Mouse (Mus musculus): ENCODE results near the gene Katnb1.

The Katnb1 gene

DNA sequence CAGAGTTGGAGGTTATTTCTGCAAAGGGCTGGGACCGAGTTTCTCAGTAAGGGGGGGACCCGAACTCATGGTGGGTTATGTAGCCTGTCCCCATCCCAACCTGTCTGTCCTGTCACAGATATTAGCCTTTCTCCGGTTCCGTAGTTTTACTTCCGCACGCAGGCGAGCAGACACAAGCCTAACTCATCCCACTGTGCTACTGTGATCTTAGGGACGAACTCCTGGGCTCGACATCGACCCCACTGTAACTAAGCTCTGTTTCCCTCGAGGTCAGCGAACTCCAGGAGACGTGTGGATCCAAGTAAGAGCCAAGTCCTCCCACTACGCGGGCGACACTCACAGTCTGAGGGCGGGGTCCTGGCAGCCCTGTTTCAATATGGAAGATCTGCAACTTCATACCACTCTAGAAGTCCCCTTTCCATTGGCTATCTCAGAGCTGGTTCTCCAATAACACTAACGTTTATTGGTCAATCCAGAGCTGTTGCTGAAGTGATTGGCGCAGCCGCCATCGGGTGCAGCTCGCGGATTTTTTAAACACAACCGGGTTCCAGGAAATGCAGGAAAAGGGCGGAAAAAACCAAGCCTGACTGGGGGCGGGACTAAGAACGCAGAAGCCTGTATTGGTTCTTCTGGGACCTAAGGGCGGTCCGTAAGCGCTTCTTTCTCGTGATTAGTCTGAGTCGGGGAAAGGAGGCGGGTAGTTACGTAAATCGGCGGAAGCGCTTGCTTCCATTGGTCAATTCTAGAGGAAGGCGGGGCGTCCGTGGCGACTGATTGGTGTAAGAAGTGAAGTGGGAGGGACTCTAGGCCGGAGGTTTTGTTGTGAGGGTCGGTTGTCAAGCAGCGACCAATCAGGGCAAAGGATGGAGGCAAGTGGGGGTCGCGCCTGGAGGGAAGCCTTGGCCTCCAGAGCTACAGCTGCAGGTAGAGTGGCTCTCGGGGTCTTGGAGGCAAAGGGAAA is at the start of gene Katnb1:
Gene Katnb1, plus strand, starts transcription at position 806 of the 961 bp plus-strand sequence.
- peak; percentile 99 for DNase-seq

DNA sequence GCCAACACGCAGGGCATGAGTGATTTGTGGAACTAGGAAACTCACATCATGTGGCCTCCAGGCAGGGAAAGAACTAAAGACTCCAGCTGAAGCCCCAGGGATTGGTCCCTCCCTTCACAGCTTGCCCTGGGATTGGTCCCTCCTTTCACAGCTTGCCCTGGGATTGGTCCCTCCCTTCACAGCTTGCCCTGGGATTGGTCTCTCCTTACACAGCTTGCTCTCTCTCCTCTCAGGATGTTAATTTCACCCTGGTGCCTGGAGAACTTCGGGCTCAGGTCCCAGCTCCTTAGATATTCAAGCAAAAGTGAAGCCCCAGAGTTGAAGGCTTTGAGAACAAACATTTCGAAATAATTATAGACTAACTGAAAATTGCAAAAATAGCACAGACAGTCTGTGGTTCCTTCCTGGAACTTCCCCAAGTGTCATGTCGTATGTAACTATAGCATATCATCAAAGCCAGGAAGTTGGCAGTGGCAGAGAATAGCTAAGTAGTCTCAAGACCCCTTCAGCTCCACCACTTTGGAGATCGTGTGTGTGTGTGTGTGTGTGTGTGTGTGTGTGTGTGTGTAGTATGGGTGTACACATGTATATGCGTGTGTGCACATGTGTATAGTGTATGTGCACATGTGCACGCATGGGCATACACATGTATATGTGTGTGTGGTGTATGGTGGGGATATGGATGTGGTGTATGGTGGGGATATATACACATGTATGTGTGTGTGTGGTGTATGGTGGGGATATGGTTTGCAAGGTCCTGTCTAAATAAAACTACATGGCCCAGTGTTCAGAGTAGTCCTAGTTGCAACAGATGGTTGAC is 43.7 kb upstream of the Katnb1 start:
- DNase-seq, result peak; percentile 76

GRCm38 (mm10) chr8:95041883-95042784 is 38.9 kb upstream of the Katnb1 start:
- DNase-seq, result no peak

- DNase-seq, result no peak
These were observed 36.2 kb upstream of the Katnb1 start for GRCm38 (mm10) chr8:95044811-95045210.

GRCm38 (mm10) chr8:95046982-95047381 is 34.0 kb upstream of the Katnb1 start:
- no peak for DNase-seq

DNA sequence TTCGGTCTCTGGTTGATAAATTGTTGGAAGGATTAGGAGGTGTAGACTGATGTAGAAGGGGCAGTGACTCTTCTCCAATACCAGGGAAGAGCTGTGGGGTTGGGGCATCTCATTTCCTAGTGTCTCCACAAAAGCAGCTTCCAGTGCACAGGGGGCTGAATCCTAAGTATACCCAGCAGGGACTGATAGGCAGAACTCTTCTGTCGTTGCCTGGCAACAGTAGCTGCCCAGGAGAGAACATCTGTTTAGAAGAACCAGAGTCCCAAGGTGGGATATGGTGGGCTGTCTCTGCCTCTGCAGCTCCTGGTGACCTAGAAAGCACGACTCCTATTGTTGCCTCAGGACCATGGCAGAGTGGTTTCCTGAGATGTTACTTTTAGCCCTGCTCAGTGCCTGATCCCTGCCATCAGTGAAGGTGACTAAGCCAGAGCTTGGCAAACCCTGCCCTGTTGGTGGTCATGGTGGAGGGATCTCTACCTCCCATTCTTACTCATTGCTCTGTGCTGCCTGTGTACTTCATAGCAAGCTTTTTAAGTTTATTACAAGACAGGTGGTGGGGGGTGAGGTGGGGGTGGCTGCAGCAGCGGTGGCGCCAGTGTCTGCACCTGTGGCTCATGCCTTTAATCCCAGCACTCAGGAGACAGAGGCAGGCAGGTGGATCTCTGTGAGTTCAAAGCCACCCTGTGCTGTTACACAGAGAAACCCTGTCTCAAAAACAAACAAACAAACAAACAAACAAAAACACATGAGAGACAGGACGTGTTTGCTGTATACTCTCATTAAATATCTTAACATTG is 32.9 kb upstream of the Katnb1 start:
- DNase-seq, result no peak

- DNase-seq, result no peak
These were observed 31.4 kb upstream of the Katnb1 start for GRCm38 (mm10) chr8:95049636-95050035.

- no peak for DNase-seq
These were observed 26.5 kb upstream of the Katnb1 start for GRCm38 (mm10) chr8:95054438-95054837.

DNA sequence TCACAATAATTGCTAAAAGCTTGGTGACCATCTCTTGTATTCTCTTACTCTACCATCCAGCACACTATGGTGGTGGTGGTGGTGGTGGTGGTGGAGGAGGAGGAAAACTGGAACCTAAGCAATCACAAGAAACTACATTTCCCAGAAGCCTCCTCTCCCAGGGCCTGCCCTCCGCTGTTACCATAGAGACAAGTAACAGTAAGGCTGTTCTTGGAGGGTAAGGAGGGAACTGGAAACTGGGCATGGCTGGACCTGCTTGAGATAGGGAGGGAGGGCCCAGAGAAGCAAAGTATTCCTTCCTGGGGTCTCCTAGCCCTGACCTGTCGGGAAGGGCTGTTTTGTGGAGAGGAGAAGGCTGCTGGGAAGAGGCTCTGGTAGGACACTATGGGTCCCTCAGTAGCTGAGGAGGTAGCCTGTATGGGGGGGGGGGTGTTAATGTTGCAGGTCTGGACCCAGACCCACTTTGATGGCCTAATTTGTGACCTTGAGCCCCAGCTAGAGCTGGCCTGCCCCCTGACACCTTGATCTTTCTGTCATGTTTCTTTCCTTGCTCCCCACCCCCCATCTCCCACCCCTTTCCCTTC is 26.0 kb upstream of the Katnb1 start, which contains the start of gene Drc7:
Gene Drc7, plus strand, starts transcription at position 177 of the 584 bp plus-strand sequence.
- peak; percentile 31 for DNase-seq

- no peak for DNase-seq
These were observed 24.6 kb upstream of the Katnb1 start for GRCm38 (mm10) chr8:95056414-95056813.

DNA sequence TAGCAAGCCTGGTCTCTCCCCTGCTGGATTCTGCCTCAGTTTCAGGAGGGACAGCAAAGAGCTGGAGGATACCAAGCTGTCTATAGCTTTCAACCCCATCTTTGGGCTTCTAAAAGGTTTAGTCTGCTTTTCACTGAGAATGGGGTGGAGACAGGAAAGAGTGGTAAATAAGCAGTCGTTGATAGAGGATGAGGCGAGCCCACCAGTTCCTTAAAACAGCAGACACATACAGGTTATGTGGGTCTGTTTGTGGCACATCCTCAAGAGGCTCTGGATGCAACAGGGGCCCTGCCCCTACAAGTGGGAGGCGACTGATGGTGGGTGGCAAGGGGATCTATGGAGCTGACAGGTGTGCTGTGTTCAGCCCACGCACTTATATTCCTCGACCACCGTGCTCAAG is 22.3 kb upstream of the Katnb1 start:
- no peak for DNase-seq

DNA sequence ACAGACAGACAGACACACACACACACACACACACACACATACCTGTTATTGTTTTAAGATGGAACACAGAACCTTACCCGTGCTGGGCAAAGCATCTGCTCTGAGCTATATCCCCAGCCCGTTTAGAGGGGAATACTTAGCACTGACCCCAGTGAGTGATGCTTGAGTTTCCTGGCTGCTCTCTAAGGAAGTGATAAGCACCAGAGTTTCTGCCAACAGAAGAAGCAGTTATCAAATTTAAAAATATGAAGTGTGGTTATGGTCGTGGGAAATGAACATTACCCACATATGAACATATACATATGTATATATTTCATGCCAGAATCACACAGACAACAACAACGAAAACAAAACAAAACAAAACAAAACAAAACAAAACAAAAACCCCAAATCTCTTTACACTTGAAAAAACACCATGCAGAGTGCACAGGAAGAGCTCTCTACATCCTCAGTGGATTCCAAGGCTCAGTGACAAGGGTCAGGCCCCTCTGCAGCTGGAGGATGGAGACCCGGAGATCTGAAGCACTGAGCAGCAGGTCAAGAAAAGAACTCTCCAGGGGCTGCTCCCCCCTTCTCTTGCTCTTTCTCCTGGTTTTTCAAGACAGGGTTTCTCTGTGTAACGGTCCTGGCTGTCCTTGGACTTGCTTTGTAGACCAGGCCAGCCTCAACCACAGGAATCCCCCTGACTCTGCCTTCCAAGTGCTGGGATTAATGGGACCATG is 21.0 kb upstream of the Katnb1 start:
- no peak for DNase-seq

GRCm38 (mm10) chr8:95064531-95064930 is 16.5 kb upstream of the Katnb1 start:
- DNase-seq, result no peak

GRCm38 (mm10) chr8:95067582-95067981 is 13.4 kb upstream of the Katnb1 start:
- DNase-seq, result peak; percentile 72

DNA sequence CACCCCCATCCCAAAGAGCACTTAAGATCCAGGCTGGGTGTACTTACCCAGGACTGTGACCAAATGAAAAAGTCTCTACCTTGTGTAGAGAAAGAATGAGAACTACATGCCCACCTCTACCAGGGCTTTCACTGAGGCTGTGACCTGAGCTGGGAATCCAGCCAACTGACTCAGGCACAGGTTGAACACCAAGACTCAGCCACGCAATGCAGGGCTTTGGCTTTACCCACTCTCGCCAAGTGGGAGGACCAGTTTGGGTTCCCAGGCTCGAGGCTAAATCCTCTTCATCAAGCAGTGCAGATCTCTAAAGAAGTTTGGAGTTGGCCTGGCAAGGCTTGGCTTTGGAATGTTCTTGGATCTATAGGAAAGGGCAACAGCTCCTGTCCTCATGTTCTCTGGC is 5.5 kb upstream of the Katnb1 start:
- DNase-seq, result no peak

- DNase-seq, result no peak
These were observed 4.8 kb upstream of the Katnb1 start for GRCm38 (mm10) chr8:95076151-95076550.

GRCm38 (mm10) chr8:95078055-95078454 is 2.9 kb upstream of the Katnb1 start:
- no peak for DNase-seq

DNA sequence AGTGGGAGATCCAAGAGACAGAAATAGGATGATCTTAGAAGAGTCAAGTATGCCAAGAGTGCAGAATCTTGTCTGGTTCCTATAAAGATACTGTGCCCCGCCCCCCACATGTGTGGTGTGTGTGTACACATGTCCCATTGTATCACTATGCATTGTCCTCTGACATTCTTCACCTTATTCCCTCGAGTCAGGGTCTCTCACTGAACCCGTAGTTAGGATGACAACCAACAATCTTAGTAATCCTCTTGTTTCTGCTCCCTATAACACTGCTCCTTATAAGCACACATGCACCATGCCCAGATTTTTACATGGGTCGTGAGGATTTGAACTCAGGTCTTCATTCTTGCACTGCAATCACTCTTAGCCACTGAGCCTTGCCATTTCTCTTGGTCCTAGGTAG is 1.7 kb upstream of the Katnb1 start:
- no peak for DNase-seq

DNA sequence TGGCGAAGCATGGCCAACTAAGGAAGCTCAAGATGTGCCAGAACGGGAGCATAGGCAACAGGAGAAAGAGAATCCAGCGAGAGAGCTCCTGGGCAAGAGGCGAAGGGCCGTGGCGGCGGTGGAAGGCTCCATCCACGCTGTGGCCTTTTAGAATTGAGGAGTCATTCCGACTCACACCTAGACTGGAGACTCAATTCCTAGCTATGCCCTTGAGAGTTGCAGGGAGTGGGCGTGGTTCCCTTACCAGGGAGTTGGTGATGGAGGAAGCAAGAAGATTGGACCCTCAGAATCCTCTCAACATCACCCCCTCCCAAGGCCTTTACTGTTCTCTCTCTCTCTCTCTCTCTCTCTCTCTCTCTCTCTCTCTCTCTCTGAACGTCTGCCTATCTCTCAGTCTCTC is 664 bp downstream of the Katnb1 start:
- no peak for DNase-seq

DNA sequence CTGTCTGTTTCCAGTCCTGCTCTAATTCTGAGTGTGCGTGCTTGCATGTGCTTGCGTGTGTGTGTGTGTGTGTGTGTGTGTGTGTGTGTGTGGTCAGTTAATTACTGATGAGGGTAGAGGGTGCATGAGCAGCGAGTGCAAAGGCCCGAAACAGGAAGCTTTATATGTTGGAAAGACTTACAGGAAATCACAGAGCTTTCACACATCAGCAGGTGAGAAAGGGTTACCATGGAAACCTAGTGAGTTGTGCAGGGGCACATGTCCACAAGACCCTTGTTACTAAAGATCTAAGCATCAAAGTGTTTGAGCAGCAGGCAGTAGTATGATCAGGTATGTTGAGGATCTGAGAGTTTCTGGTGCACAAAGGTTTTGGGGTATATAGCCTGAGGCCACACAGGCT is 3.3 kb downstream of the Katnb1 start:
- DNase-seq, result no peak
